Mouse (Mus musculus) ES-E14 (cell line): ENCODE data around the gene Setd1b. TPM values are rescaled to one million over a fixed set of nuclear protein-coding genes. Genes with fewer than 3 reads are reported as not detected.
"Not testable (repeated sequence)": the region's sequence is repeated elsewhere in the genome, so short reads cannot be mapped to it uniquely, and the experiment has no call there.

ENCODE experiments used
- DNase-seq: peaks from one replicate; pipeline ENCODE4 v3.0.0-alpha.2; 2013; ENCODE audit warnings: low read depth, low spot score
- H3K27ac ChIP-seq: 2 replicates; pipeline ENCODE4 v1.5.1; 2012; ENCODE audit warnings: low read depth, mild to moderate bottlenecking, low read length, moderate library complexity, mixed read lengths; ENCODE audit not compliant: poor library complexity, insufficient read depth, severe bottlenecking
- H3K36me3 ChIP-seq: 2 replicates; pipeline ENCODE4 v1.6.1; 2012; ENCODE audit warnings: mild to moderate bottlenecking, low read length, moderate library complexity, mixed read lengths; ENCODE audit not compliant: control insufficient read depth, poor library complexity, insufficient read depth, severe bottlenecking
- H3K4me1 ChIP-seq, 2 experiments: fragments of 150-350 bp in 1 of 2; sonication (generic) in 1 of 2; 2 replicates each; pipeline ENCODE4 v1.6.1; 2012; ENCODE audit warnings: low read length in 2 of 2, mild to moderate bottlenecking in 1 of 2, mixed read lengths in 1 of 2; ENCODE audit not compliant: control insufficient read depth in 2 of 2, insufficient read depth in 2 of 2, poor library complexity in 1 of 2
- H3K4me3 ChIP-seq, 2 experiments: fragments of 150-350 bp in 1 of 2; sonication (generic) in 1 of 2; 2 replicates each; pipeline ENCODE4 v1.5.1; 2012; ENCODE audit warnings: low read length in 2 of 2, low read depth in 1 of 2, mild to moderate bottlenecking in 1 of 2, mixed read lengths in 1 of 2; ENCODE audit not compliant: insufficient read depth in 1 of 2, poor library complexity in 1 of 2, severe bottlenecking in 1 of 2
- H3K9ac ChIP-seq: 2 replicates; pipeline ENCODE4 v1.6.1; 2012; ENCODE audit warnings: low read depth, mild to moderate bottlenecking, low read length, mixed read lengths; ENCODE audit not compliant: poor library complexity, insufficient read depth, severe bottlenecking
- H3K9me3 ChIP-seq: fragments of 150-350 bp; sonication (generic); 2 replicates; pipeline ENCODE4 v1.6.1; 2012; ENCODE audit warnings: low read depth, mild to moderate bottlenecking, low read length; ENCODE audit not compliant: control insufficient read depth, insufficient read depth
- CHD2 ChIP-seq: IDR thresholded peaks from 2 replicates; pipeline ENCODE4 v1.6.1; 2014; ENCODE audit warnings: mild to moderate bottlenecking, low read depth, low read length, inconsistent platforms
- HCFC1 ChIP-seq: IDR thresholded peaks from 2 replicates; pipeline ENCODE4 v1.6.1; 2012; ENCODE audit warnings: low read length, inconsistent platforms, borderline replicate concordance; ENCODE audit not compliant: insufficient read depth
- MAFK ChIP-seq: IDR thresholded peaks from 2 replicates; pipeline ENCODE4 v1.6.1; 2014; ENCODE audit warnings: mild to moderate bottlenecking, low read depth, low read length, inconsistent platforms; ENCODE audit not compliant: insufficient read depth
- ZC3H11A ChIP-seq: IDR thresholded peaks from 2 replicates; pipeline ENCODE4 v1.6.1; 2012; ENCODE audit warnings: low read depth, mild to moderate bottlenecking, inconsistent platforms, low read length, borderline replicate concordance
- ZNF384 ChIP-seq: IDR thresholded peaks from 2 replicates; pipeline ENCODE4 v1.6.1; 2012; ENCODE audit warnings: low read depth, low read length, inconsistent platforms
- in situ Hi-C, 2 experiments: fragments of 600-800 bp; cut with MboI; formaldehyde crosslinking; loops; one replicate each; pipeline ENCODE4 v1.15.1; 2025; ENCODE audit warnings: low sequenced_read_pairs in 2 of 2, inconsistent platforms in 1 of 2; ENCODE audit not compliant: unreplicated experiment in 2 of 2
- total RNA-seq: library from RNA; depleted of rRNA; stranded (reverse); fragments of 300-350 nt; gene quantifications from 2 replicates; pipeline ENCODE4 v1.2.3, GENCODE M21; 2012

Setd1b gene
- total RNA-seq, 1 experiment: 7.6 TPM

- no peak for TF ChIP-seq HCFC1
- no peak for TF ChIP-seq MAFK
- no peak for TF ChIP-seq ZNF384
- no peak for TF ChIP-seq CHD2
- TF ChIP-seq ZC3H11A: no peak
- H3K4me3 ChIP-seq: no peak overlapping the region
- no peak overlapping the region for H3K9ac ChIP-seq
- H3K9me3 ChIP-seq: no peaks in the 10 kb centered on the region
- no peaks in the 10 kb centered on the region for H3K36me3 ChIP-seq
- in situ Hi-C loops: no loop called here
- no peaks in the 10 kb centered on the region for H3K4me1 ChIP-seq
- H3K27ac ChIP-seq: no peak overlapping the region
- DNase-seq: no peak
These were observed 54.8 kb downstream of the Setd1b start for GRCm38 (mm10) chr5:123196746-123197145.

DNA sequence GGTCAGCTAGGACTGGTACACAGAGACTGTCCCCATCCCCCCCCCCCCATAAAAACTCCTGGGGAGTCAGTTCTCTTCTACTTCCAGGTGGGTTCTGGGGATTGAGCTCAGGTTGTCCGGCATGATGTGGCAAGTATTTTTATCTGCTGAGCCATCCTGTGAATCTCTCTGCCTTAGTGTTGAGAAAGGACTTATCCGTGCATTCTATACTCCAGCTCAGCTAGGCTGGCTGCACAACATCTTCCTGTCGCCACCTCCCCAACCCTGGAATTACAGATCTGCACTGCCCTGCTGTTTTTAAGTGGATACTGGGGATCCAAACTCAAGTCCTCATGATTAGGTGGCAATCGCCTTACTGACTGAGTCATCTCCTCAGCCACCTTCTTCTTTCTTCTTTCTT is 56.5 kb downstream of the Setd1b start:
- no peaks in the 10 kb centered on the region for H3K36me3 ChIP-seq
- H3K4me1 ChIP-seq: no peaks in the 10 kb centered on the region
- no peaks in the 10 kb centered on the region for H3K9me3 ChIP-seq
- DNase-seq: no peak
- TF ChIP-seq ZC3H11A (no peak), ZNF384 (no peak), CHD2 (no peak), MAFK (no peak), HCFC1 (no peak)
- H3K9ac ChIP-seq: no peak overlapping the region
- in situ Hi-C loops: no loop called here
- no peak overlapping the region for H3K27ac ChIP-seq
- no peak overlapping the region for H3K4me3 ChIP-seq

- H3K9ac ChIP-seq, H3K4me3 ChIP-seq, H3K36me3 ChIP-seq, H3K27ac ChIP-seq, H3K4me1 ChIP-seq, in situ Hi-C loops, DNase-seq, H3K9me3 ChIP-seq: not testable (repeated sequence)
These were observed 59.0 kb downstream of the Setd1b start for GRCm38 (mm10) chr5:123200816-123201522.

DNA sequence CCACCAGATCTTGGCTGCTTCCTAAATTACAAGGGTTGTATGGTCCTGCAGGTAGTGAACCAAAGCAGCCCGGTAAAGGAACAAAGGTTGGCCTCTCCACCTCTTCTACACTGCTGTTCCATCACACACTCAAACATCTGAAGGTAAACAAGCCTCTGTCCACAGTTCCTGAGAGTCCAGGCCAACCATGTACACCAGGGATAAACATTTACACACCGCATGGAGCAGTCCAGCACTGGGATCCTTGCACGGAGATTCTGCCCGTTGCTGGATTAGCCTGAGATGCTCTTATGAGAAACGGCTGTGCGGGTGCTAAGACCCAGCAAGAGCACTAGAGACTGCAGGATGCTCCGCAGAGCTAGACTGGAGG is 59.5 kb downstream of the Setd1b start:
- Histone ChIP-seq H3K4me3 (no peak overlapping the region), H3K9ac (no peak overlapping the region), H3K4me1 (no peaks in the 10 kb centered on the region), H3K36me3 (no peaks in the 10 kb centered on the region), H3K9me3 (no peaks in the 10 kb centered on the region), H3K27ac (no peak overlapping the region)
- in situ Hi-C loops: no loop called here
- no peak for DNase-seq
- no peak for TF ChIP-seq ZC3H11A
- TF ChIP-seq MAFK: no peak
- TF ChIP-seq CHD2: no peak
- TF ChIP-seq ZNF384: no peak
- TF ChIP-seq HCFC1: no peak

- no peak for DNase-seq
- in situ Hi-C loops: no loop called here
- Histone ChIP-seq H3K9me3 (no peaks in the 10 kb centered on the region), H3K4me1 (no peaks in the 10 kb centered on the region), H3K4me3 (no peak overlapping the region), H3K27ac (no peak overlapping the region), H3K9ac (no peak overlapping the region), H3K36me3 (no peaks in the 10 kb centered on the region)
- no peak for TF ChIP-seq HCFC1
- no peak for TF ChIP-seq MAFK
- TF ChIP-seq ZC3H11A: no peak
- TF ChIP-seq CHD2: no peak
- TF ChIP-seq ZNF384: no peak
These were observed 60.0 kb downstream of the Setd1b start for GRCm38 (mm10) chr5:123201987-123202386.

- H3K27ac ChIP-seq, in situ Hi-C loops, H3K4me1 ChIP-seq, H3K4me3 ChIP-seq, H3K9ac ChIP-seq, H3K36me3 ChIP-seq, H3K9me3 ChIP-seq, DNase-seq: not testable (repeated sequence)
These were observed 60.8 kb downstream of the Setd1b start for GRCm38 (mm10) chr5:123202771-123203170.

GRCm38 (mm10) chr5:123203591-123203990 is 61.6 kb downstream of the Setd1b start:
- H3K27ac ChIP-seq, H3K4me3 ChIP-seq, H3K36me3 ChIP-seq, H3K9me3 ChIP-seq, H3K4me1 ChIP-seq, H3K9ac ChIP-seq, DNase-seq, in situ Hi-C loops: not testable (repeated sequence)
